Mouse (Mus musculus): Measurements from ENCODE around the gene Prkcd. TPM values are rescaled to one million over a fixed set of nuclear protein-coding genes. Genes with fewer than 3 reads are reported as not detected.
A peak's percentile ranks its signal among the peaks of the same experiment; 100 is the strongest.

Gene Prkcd
- polyA plus RNA-seq, 1 experiment: 0.41 TPM

- Histone ChIP-seq H3K4me3 (replicated peaks) (no peak overlapping the region), H3K9me3 (ENCODE audit: control insufficient read depth, low read length) (no peaks in the 10 kb centered on the region), H3K4me1 (ENCODE audit: control insufficient read depth) (peaks cover 88% of the 10 kb centered on the region), H3K36me3 (ENCODE audit: control insufficient read depth) (peaks cover 91% of the 10 kb centered on the region), H3K27me3 (ENCODE audit: control insufficient read depth) (no peaks in the 10 kb centered on the region)
- no peak for TF ChIP-seq GATA1 (IDR thresholded peaks at IDR 0.05; ENCODE audit: low read length)
- TF ChIP-seq TAL1 (IDR thresholded peaks at IDR 0.05; ENCODE audit: low read length): no peak
Observed at GRCm38 (mm10) chr14:30560803-30561389, 65.1 kb downstream of the Prkcd start.

GRCm38 (mm10) chr14:30559321-30559850 lies 66.6 kb downstream of the Prkcd start:
- peaks cover 78% of the 10 kb centered on the region for H3K4me1 ChIP-seq (ENCODE audit: control insufficient read depth)
- TF ChIP-seq TAL1 (IDR thresholded peaks at IDR 0.05; ENCODE audit: low read length) (no peak), GATA1 (IDR thresholded peaks at IDR 0.05; ENCODE audit: low read length) (no peak)
- no peaks in the 10 kb centered on the region for H3K27me3 ChIP-seq (ENCODE audit: control insufficient read depth)
- peaks cover 89% of the 10 kb centered on the region for H3K36me3 ChIP-seq (ENCODE audit: control insufficient read depth)
- no peak overlapping the region for H3K4me3 ChIP-seq (replicated peaks)
- H3K9me3 ChIP-seq (ENCODE audit: control insufficient read depth, low read length): no peaks in the 10 kb centered on the region

GRCm38 (mm10) chr14:30557730-30558129 lies 68.3 kb downstream of the Prkcd start:
- Histone ChIP-seq H3K36me3 (ENCODE audit: control insufficient read depth) (peaks cover 89% of the 10 kb centered on the region), H3K4me1 (ENCODE audit: control insufficient read depth) (peaks cover 76% of the 10 kb centered on the region)

GRCm38 (mm10) chr14:30556651-30557050 lies 69.4 kb downstream of the Prkcd start:
- Histone ChIP-seq H3K4me3 (replicated peaks) (no peak overlapping the region), H3K4me1 (ENCODE audit: control insufficient read depth) (peaks cover 75% of the 10 kb centered on the region)
- no peak for TF ChIP-seq TAL1 (IDR thresholded peaks at IDR 0.05; ENCODE audit: low read length)
- TF ChIP-seq GATA1 (IDR thresholded peaks at IDR 0.05; ENCODE audit: low read length): no peak

More at GRCm38 (mm10) chr14:30557730-30558129, 68.3 kb downstream of the Prkcd start:
- H3K4me3 ChIP-seq (replicated peaks): no peak overlapping the region
- H3K9me3 ChIP-seq (ENCODE audit: control insufficient read depth, low read length): no peaks in the 10 kb centered on the region
- H3K27me3 ChIP-seq (ENCODE audit: control insufficient read depth): no peaks in the 10 kb centered on the region
- no peak for TF ChIP-seq TAL1 (IDR thresholded peaks at IDR 0.05; ENCODE audit: low read length)
- TF ChIP-seq GATA1 (IDR thresholded peaks at IDR 0.05; ENCODE audit: low read length): no peak

GRCm38 (mm10) chr14:30553185-30553584 lies 72.8 kb downstream of the Prkcd start:
- peaks cover 72% of the 10 kb centered on the region for H3K4me1 ChIP-seq (ENCODE audit: control insufficient read depth)
- peaks cover 68% of the 10 kb centered on the region for H3K36me3 ChIP-seq (ENCODE audit: control insufficient read depth)
- no peak for TF ChIP-seq TAL1 (IDR thresholded peaks at IDR 0.05; ENCODE audit: low read length)
- TF ChIP-seq GATA1 (IDR thresholded peaks at IDR 0.05; ENCODE audit: low read length): no peak
- no peaks in the 10 kb centered on the region for H3K27me3 ChIP-seq (ENCODE audit: control insufficient read depth)
- H3K4me3 ChIP-seq (replicated peaks): no peak overlapping the region
- H3K9me3 ChIP-seq (ENCODE audit: control insufficient read depth, low read length): no peaks in the 10 kb centered on the region

More at GRCm38 (mm10) chr14:30556651-30557050, 69.4 kb downstream of the Prkcd start:
- Histone ChIP-seq H3K27me3 (ENCODE audit: control insufficient read depth) (no peaks in the 10 kb centered on the region), H3K36me3 (ENCODE audit: control insufficient read depth) (peaks cover 91% of the 10 kb centered on the region), H3K9me3 (ENCODE audit: control insufficient read depth, low read length) (no peaks in the 10 kb centered on the region)

- H3K4me3 ChIP-seq (replicated peaks): no peak overlapping the region
- TF ChIP-seq GATA1 (IDR thresholded peaks at IDR 0.05; ENCODE audit: low read length): no peak
- TF ChIP-seq TAL1 (IDR thresholded peaks at IDR 0.05; ENCODE audit: low read length): no peak
- H3K27me3 ChIP-seq (ENCODE audit: control insufficient read depth): no peaks in the 10 kb centered on the region
- H3K9me3 ChIP-seq (ENCODE audit: control insufficient read depth, low read length): no peaks in the 10 kb centered on the region
- peaks cover 56% of the 10 kb centered on the region for H3K36me3 ChIP-seq (ENCODE audit: control insufficient read depth)
- H3K4me1 ChIP-seq (ENCODE audit: control insufficient read depth): peaks cover 68% of the 10 kb centered on the region
Observed at GRCm38 (mm10) chr14:30551981-30552380, 74.0 kb downstream of the Prkcd start.

GRCm38 (mm10) chr14:30551509-30551908 lies 74.5 kb downstream of the Prkcd start:
- peaks cover 69% of the 10 kb centered on the region for H3K4me1 ChIP-seq (ENCODE audit: control insufficient read depth)
- no peaks in the 10 kb centered on the region for H3K9me3 ChIP-seq (ENCODE audit: control insufficient read depth, low read length)
- peak overlapping the region; percentile 68 for H3K4me3 ChIP-seq (replicated peaks)
- H3K27me3 ChIP-seq (ENCODE audit: control insufficient read depth): no peaks in the 10 kb centered on the region
- H3K36me3 ChIP-seq (ENCODE audit: control insufficient read depth): peaks cover 51% of the 10 kb centered on the region
- TF ChIP-seq TAL1 (IDR thresholded peaks at IDR 0.05; ENCODE audit: low read length): no peak
- no peak for TF ChIP-seq GATA1 (IDR thresholded peaks at IDR 0.05; ENCODE audit: low read length)

GRCm38 (mm10) chr14:30550232-30551070 lies 75.6 kb downstream of the Prkcd start:
- Histone ChIP-seq H3K4me3 (replicated peaks) (peak overlapping the region; percentile 68), H3K4me1 (ENCODE audit: control insufficient read depth) (peaks cover 69% of the 10 kb centered on the region), H3K9me3 (ENCODE audit: control insufficient read depth, low read length) (no peaks in the 10 kb centered on the region), H3K27me3 (ENCODE audit: control insufficient read depth) (no peaks in the 10 kb centered on the region; the same call in 1 of the 2 replicates), H3K36me3 (ENCODE audit: control insufficient read depth) (peaks cover 40% of the 10 kb centered on the region)
- no peak for TF ChIP-seq TAL1 (IDR thresholded peaks at IDR 0.05; ENCODE audit: low read length)
- peak; percentile 77 for TF ChIP-seq GATA1 (IDR thresholded peaks at IDR 0.05; ENCODE audit: low read length)

GRCm38 (mm10) chr14:30549777-30550149 lies 76.2 kb downstream of the Prkcd start:
- no peak for TF ChIP-seq GATA1 (IDR thresholded peaks at IDR 0.05; ENCODE audit: low read length)
- no peak for TF ChIP-seq TAL1 (IDR thresholded peaks at IDR 0.05; ENCODE audit: low read length)
- Histone ChIP-seq H3K27me3 (ENCODE audit: control insufficient read depth) (no peaks in the 10 kb centered on the region; the same call in 1 of the 2 replicates), H3K4me3 (replicated peaks) (peak overlapping the region; percentile 68), H3K4me1 (ENCODE audit: control insufficient read depth) (peaks cover 74% of the 10 kb centered on the region), H3K36me3 (ENCODE audit: control insufficient read depth) (peaks cover 35% of the 10 kb centered on the region), H3K9me3 (ENCODE audit: control insufficient read depth, low read length) (no peaks in the 10 kb centered on the region)

Data from erythroblast, embryonic 14.5 days (primary cell).